Comparison of ENCODE assay signal across 9 mouse cellular contexts in the genomic region with DNA sequence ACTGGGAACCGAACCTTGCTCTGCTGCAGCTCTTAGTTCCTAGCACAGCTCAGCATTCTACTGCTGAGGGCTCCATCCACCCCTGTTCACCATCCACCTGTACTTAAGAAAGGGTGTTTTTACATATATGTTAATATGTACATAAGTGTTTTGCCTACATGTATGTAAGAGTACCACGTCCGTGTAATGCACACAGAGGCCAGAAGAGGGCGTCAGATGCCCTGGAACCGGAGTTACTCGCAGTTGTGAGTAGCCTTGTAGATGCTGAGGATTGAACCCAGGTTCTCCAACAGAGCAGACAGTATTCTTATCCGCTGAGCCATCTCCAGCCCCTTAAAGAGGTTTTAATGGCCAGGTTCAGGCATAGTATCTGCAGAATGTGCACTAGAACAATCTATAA.
A peak's percentile ranks its signal among the peaks of the same experiment; 100 is the strongest.
DNase-seq lines count a peak whose midpoint lies in the region; ATAC-seq and TF ChIP-seq lines count a peak whose summit lies in the region.
"Had no signal": no experiment of that assay in that cellular context is flagged by ENCODE, and none has a peak within 500 bp of the region (broad histone marks: within the 10 kb centered on the region; RNA-seq: fewer than 3 reads in every experiment).

No protein-coding gene starts in this region.

- peak; percentile 26; the same call in 1 of the 2 replicates for TF ChIP-seq CTCF in bone marrow, adult 2 months (IDR thresholded peaks at IDR 0.05; ENCODE audit: control insufficient read depth, insufficient read depth, low read length)
- peak; percentile 53 for TF ChIP-seq CTCF in stomach, postnatal 0 days (IDR thresholded peaks at IDR 0.05; ENCODE audit: low read depth)

- H3K4me2 ChIP-seq in forebrain, embryonic 11.5 days (ENCODE audit: low read depth, low read length, severe bottlenecking), result no peak overlapping the region
- no peak overlapping the region for H3K4me2 ChIP-seq in forebrain, embryonic 12.5 days
- H3K4me2 ChIP-seq in liver, embryonic 11.5 days, result no peak overlapping the region
- no peak overlapping the region for H3K4me2 ChIP-seq in stomach, postnatal 0 days (replicated peaks; ENCODE audit: low read depth)
- H3K4me2 ChIP-seq: heart, embryonic 12.5 days had no signal

- H3K27me3 ChIP-seq in forebrain, embryonic 11.5 days (ENCODE audit: control insufficient read depth, insufficient read depth, low read length), result no peaks in the 10 kb centered on the region
- no peaks in the 10 kb centered on the region for H3K27me3 ChIP-seq in forebrain, embryonic 12.5 days
- H3K27me3 ChIP-seq in liver, embryonic 11.5 days (replicated peaks; ENCODE audit: control insufficient read depth, insufficient read depth, low read length), result no peaks in the 10 kb centered on the region
- H3K27me3 ChIP-seq in stomach, postnatal 0 days (ENCODE audit: control insufficient read depth, insufficient read depth, low read length), result no peaks in the 10 kb centered on the region
- H3K27me3 ChIP-seq: heart, embryonic 12.5 days had no signal

- H3K9ac ChIP-seq in forebrain, embryonic 11.5 days (ENCODE audit: low read length), result no peak overlapping the region
- no peak overlapping the region for H3K9ac ChIP-seq in forebrain, embryonic 12.5 days
- H3K9ac ChIP-seq in liver, embryonic 11.5 days (ENCODE audit: low read depth, low read length), result no peak overlapping the region
- H3K9ac ChIP-seq in stomach, postnatal 0 days (ENCODE audit: low read length), result no peak overlapping the region
- H3K9ac ChIP-seq: heart, embryonic 12.5 days had no signal

- 0 out of 2 replicates have a peak, but pooled peaks cover 2% of the 10 kb centered on the region for H3K4me1 ChIP-seq in forebrain, embryonic 11.5 days (replicated peaks; ENCODE audit: control insufficient read depth, insufficient read depth, low read length)
- H3K4me1 ChIP-seq in forebrain, embryonic 12.5 days, result peaks cover 9% of the 10 kb centered on the region; the same call in 1 of the 2 replicates
- H3K4me1 ChIP-seq in liver, embryonic 11.5 days (replicated peaks; ENCODE audit: control insufficient read depth, insufficient read depth, low read length), result no peaks in the 10 kb centered on the region
- no peaks in the 10 kb centered on the region; the same call in 1 of the 2 replicates for H3K4me1 ChIP-seq in bone marrow, adult 2 months (ENCODE audit: control insufficient read depth, insufficient read depth, low read length)
- no peaks in the 10 kb centered on the region for H3K4me1 ChIP-seq in stomach, postnatal 0 days (replicated peaks; ENCODE audit: control insufficient read depth, insufficient read depth)

- ATAC-seq in forebrain, embryonic 11.5 days (replicated peaks; ENCODE audit: low FRiP score), result no peak
- ATAC-seq in forebrain, embryonic 12.5 days (ENCODE audit: low FRiP score), result no peak
- ATAC-seq in liver, embryonic 11.5 days (replicated peaks; ENCODE audit: low FRiP score), result no peak
- no peak for ATAC-seq in stomach, postnatal 0 days (ENCODE audit: low FRiP score, low TSS enrichment)

- WGBS in forebrain, embryonic 11.5 days, result 80% methylated on average over 7 of the region's 7 CpGs
- 79% methylated on average over 7 of the region's 7 CpGs for WGBS in forebrain, embryonic 12.5 days
- 69% methylated on average over 7 of the region's 7 CpGs for WGBS in liver, embryonic 11.5 days
- WGBS in bone marrow, adult 2 months, result 75% methylated on average over 7 of the region's 7 CpGs
- WGBS in stomach, postnatal 0 days, result 83% methylated on average over 7 of the region's 7 CpGs

- H3K27ac ChIP-seq in forebrain, embryonic 11.5 days (ENCODE audit: low read depth, low read length), result no peak overlapping the region
- no peak overlapping the region for H3K27ac ChIP-seq in forebrain, embryonic 12.5 days
- no peak overlapping the region for H3K27ac ChIP-seq in liver, embryonic 11.5 days (ENCODE audit: low read depth, low read length)
- H3K27ac ChIP-seq in bone marrow, adult 2 months (ENCODE audit: control insufficient read depth, insufficient read depth, low read depth, low read length, poor library complexity), result no peak overlapping the region
- H3K27ac ChIP-seq in stomach, postnatal 0 days (replicated peaks), result no peak overlapping the region

- no peaks in the 10 kb centered on the region for H3K9me3 ChIP-seq in forebrain, embryonic 11.5 days (ENCODE audit: control insufficient read depth, low read length)
- no peaks in the 10 kb centered on the region for H3K9me3 ChIP-seq in forebrain, embryonic 12.5 days
- H3K9me3 ChIP-seq in liver, embryonic 11.5 days (ENCODE audit: control insufficient read depth, low read length), result no peaks in the 10 kb centered on the region
- H3K9me3 ChIP-seq in stomach, postnatal 0 days (ENCODE audit: control insufficient read depth, low read length), result no peaks in the 10 kb centered on the region
- H3K9me3 ChIP-seq: heart, embryonic 12.5 days had no signal

- no peaks in the 10 kb centered on the region; the same call in 1 of the 2 replicates for H3K36me3 ChIP-seq in forebrain, embryonic 11.5 days (ENCODE audit: control insufficient read depth, insufficient read depth, low read length)
- H3K36me3 ChIP-seq in forebrain, embryonic 12.5 days (replicated peaks), result peaks cover 26% of the 10 kb centered on the region
- peaks cover 8% of the 10 kb centered on the region; the same call in 1 of the 2 replicates for H3K36me3 ChIP-seq in liver, embryonic 11.5 days (ENCODE audit: control insufficient read depth, insufficient read depth, low read length)
- no peaks in the 10 kb centered on the region; the same call in 1 of the 2 replicates for H3K36me3 ChIP-seq in stomach, postnatal 0 days (ENCODE audit: control insufficient read depth, insufficient read depth, low read length)

- TF ChIP-seq EP300 in stomach, postnatal 0 days (optimal IDR thresholded peaks at IDR 0.05), result no peak

- no peak overlapping the region for H3K4me3 ChIP-seq in forebrain, embryonic 11.5 days (ENCODE audit: low read depth, low read length)
- H3K4me3 ChIP-seq in forebrain, embryonic 12.5 days (replicated peaks), result no peak overlapping the region
- no peak overlapping the region for H3K4me3 ChIP-seq in liver, embryonic 11.5 days (ENCODE audit: low read depth, low read length)
- no peak overlapping the region for H3K4me3 ChIP-seq in bone marrow, adult 2 months (replicated peaks; ENCODE audit: control insufficient read depth, low read depth, low read length)
- no peak overlapping the region for H3K4me3 ChIP-seq in stomach, postnatal 0 days (ENCODE audit: low read depth, low read length)
- H3K4me3 ChIP-seq: heart, embryonic 12.5 days had no signal

- TF ChIP-seq POLR2A in bone marrow, adult 2 months (IDR thresholded peaks at IDR 0.05; ENCODE audit: borderline replicate concordance, control insufficient read depth, low read depth, low read length), result no peak

- peak; percentile 68 for DNase-seq in forebrain, embryonic 11.5 days (ENCODE audit: low spot score)
- peak; percentile 23 for DNase-seq in liver
- no peak for DNase-seq in liver, embryonic 11.5 days (ENCODE audit: low spot score)
- no peak for DNase-seq in stomach, postnatal 0 days (ENCODE audit: low spot score)
- no peak for DNase-seq in urinary bladder, adult 2 months (ENCODE audit: low spot score)
- no peak for DNase-seq in right cerebral cortex, postnatal 4 days

Comparison
In these comparisons a context has a peak if more than half of its experiments do, and no peak if none do; other contexts are left out.
1. DNase-seq: peak in forebrain, embryonic 11.5 days (single experiment) and liver (single experiment); none in liver, embryonic 11.5 days (single experiment), stomach, postnatal 0 days (single experiment), urinary bladder, adult 2 months (single experiment) and right cerebral cortex, postnatal 4 days (single experiment).